Comparison of ENCODE assay signal across 9 mouse cellular contexts in the genomic region with DNA sequence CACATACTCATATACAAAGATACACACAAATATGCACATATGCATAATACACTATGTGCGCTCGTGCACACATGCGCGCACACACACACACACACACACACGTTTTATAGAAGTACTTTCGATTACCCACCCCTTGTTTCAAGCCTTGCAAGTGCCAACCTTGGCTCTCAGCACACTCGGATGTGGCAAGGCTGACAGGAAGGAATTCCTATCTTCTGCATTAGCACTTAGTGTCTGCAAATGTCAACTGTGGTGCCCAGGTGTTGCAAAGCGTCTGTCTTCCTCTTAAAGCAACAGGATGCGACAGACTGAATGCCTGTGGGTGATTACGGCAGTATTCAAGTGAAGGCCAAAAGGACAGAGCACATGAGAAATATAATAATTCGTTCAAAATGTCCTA.
A peak's percentile ranks its signal among the peaks of the same experiment; 100 is the strongest.
DNase-seq lines count a peak whose midpoint lies in the region; ATAC-seq and TF ChIP-seq lines count a peak whose summit lies in the region.
"Had no signal": no experiment of that assay in that cellular context is flagged by ENCODE, and none has a peak within 500 bp of the region (broad histone marks: within the 10 kb centered on the region; RNA-seq: fewer than 3 reads in every experiment).

No protein-coding gene starts in this region.

- H3K36me3 ChIP-seq in heart, embryonic 13.5 days = no peaks in the 10 kb centered on the region
- H3K36me3 ChIP-seq in forebrain, postnatal 0 days (ENCODE audit: insufficient read depth) = no peaks in the 10 kb centered on the region
- H3K36me3 ChIP-seq in liver, embryonic 12.5 days = no peaks in the 10 kb centered on the region
- H3K36me3 ChIP-seq: stomach, embryonic 15.5 days had no signal

- peak overlapping the region; percentile 63 for H3K27ac ChIP-seq in heart, embryonic 13.5 days (replicated peaks)
- peak overlapping the region; percentile 74 for H3K27ac ChIP-seq in forebrain, postnatal 0 days (ENCODE audit: low read depth, low read length)
- H3K27ac ChIP-seq in liver, embryonic 12.5 days = no peak overlapping the region
- H3K27ac ChIP-seq: stomach, embryonic 15.5 days had no signal

- H3K4me3 ChIP-seq in heart, embryonic 13.5 days = no peak overlapping the region
- H3K4me3 ChIP-seq in forebrain, postnatal 0 days (ENCODE audit: low read depth, low read length) = no peak overlapping the region
- no peak overlapping the region for H3K4me3 ChIP-seq in liver, embryonic 12.5 days
- H3K4me3 ChIP-seq: stomach, embryonic 15.5 days had no signal

- peak overlapping the region; percentile 58 for H3K4me2 ChIP-seq in heart, embryonic 13.5 days
- H3K4me2 ChIP-seq in forebrain, postnatal 0 days (ENCODE audit: low read depth) = peak overlapping the region; percentile 27
- no peak overlapping the region for H3K4me2 ChIP-seq in liver, embryonic 12.5 days

- H3K27me3 ChIP-seq in heart, embryonic 13.5 days (replicated peaks) = no peaks in the 10 kb centered on the region
- H3K27me3 ChIP-seq in forebrain, postnatal 0 days (ENCODE audit: insufficient read depth, low read length) = no peaks in the 10 kb centered on the region
- no peaks in the 10 kb centered on the region for H3K27me3 ChIP-seq in liver, embryonic 12.5 days (replicated peaks)
- H3K27me3 ChIP-seq: stomach, embryonic 15.5 days had no signal

- no peak for DNase-seq in heart, postnatal 36 days
- peak; percentile 49 for DNase-seq in T-cell, adult 2 months (ENCODE audit: low spot score)
- DNase-seq in forebrain, postnatal 0 days = peak; percentile 76
- peak; percentile 74 for DNase-seq in naive thymus-derived CD4-positive, alpha-beta T cell, adult 2 months (ENCODE audit: low read depth)
- DNase-seq in lung, postnatal 10 days = no peak
- no peak for DNase-seq in adrenal gland, adult (ENCODE audit: inconsistent age in 2 of 2, low spot score in 1 of 2)

- intact Hi-C loops in heart, postnatal 36 days (cut with DNase I) = loop anchor here (1.0 to 5.0 kb wide), 2 partner anchors 162 to 233 kb away; partner anchors contain the start of gene Sox4

- no peak for TF ChIP-seq CTCF in forebrain, postnatal 0 days (IDR thresholded peaks at IDR 0.05; ENCODE audit: low read depth)

- H3K9ac ChIP-seq in heart, embryonic 13.5 days = peak overlapping the region; percentile 6; the same call in 1 of the 2 replicates
- 0 out of 2 replicates have a peak overlapping the region, but pooled peaks have one; percentile 32 for H3K9ac ChIP-seq in forebrain, postnatal 0 days
- H3K9ac ChIP-seq in liver, embryonic 12.5 days = no peak overlapping the region
- H3K9ac ChIP-seq: stomach, embryonic 15.5 days had no signal

- H3K9me3 ChIP-seq in heart, embryonic 13.5 days = no peaks in the 10 kb centered on the region
- H3K9me3 ChIP-seq in forebrain, postnatal 0 days (ENCODE audit: low read length) = no peaks in the 10 kb centered on the region
- no peaks in the 10 kb centered on the region for H3K9me3 ChIP-seq in liver, embryonic 12.5 days (replicated peaks)
- H3K9me3 ChIP-seq: stomach, embryonic 15.5 days had no signal

- WGBS in heart, embryonic 13.5 days = 61% methylated on average over 11 of the region's 11 CpGs
- 37% methylated on average over 11 of the region's 11 CpGs for WGBS in forebrain, postnatal 0 days
- WGBS in liver, embryonic 12.5 days (ENCODE audit: insufficient replicate concordance) = 52% methylated on average over 11 of the region's 11 CpGs

- peaks cover 52% of the 10 kb centered on the region for H3K4me1 ChIP-seq in heart, embryonic 13.5 days
- H3K4me1 ChIP-seq in forebrain, postnatal 0 days (ENCODE audit: insufficient read depth) = peaks cover 43% of the 10 kb centered on the region
- H3K4me1 ChIP-seq in liver, embryonic 12.5 days = peaks cover 7% of the 10 kb centered on the region; the same call in 1 of the 2 replicates

- no peak for ATAC-seq in heart, embryonic 13.5 days (ENCODE audit: extremely low read depth, insufficient number of reproducible peaks, low FRiP score, low TSS enrichment)
- ATAC-seq in forebrain, postnatal 0 days = peak; percentile 30
- no peak for ATAC-seq in liver, embryonic 12.5 days

Comparison
In these comparisons a context has a peak if more than half of its experiments do, and no peak if none do; other contexts are left out.
1. DNase-seq: peak in T-cell, adult 2 months (single experiment), forebrain, postnatal 0 days (single experiment) and naive thymus-derived CD4-positive, alpha-beta T cell, adult 2 months (single experiment); none in heart, postnatal 36 days (0 of 2), lung, postnatal 10 days (single experiment) and adrenal gland, adult (0 of 2).